Mouse (Mus musculus): ENCODE data around the gene Pde1a. TPM values are rescaled to one million over a fixed set of nuclear protein-coding genes. Genes with fewer than 3 reads are reported as not detected.

Gene Pde1a
- polyA plus RNA-seq, 1 experiment from 2014 or later, result 10.1 TPM

Other genes with a start within 250 kb of the Pde1a start
- gene Prdx6b, start 163.0 kb upstream of the Pde1a start, polyA plus RNA-seq (2015; fragmentation: Nextera tagmentation; extraction: Ambion mirVana), result not detected in 2 replicates
- gene Dnajc10, start 186.0 kb upstream of the Pde1a start, polyA plus RNA-seq (2015; fragmentation: Nextera tagmentation; extraction: Ambion mirVana), result 64.7 and 69.4 TPM in 2 replicates